In genomic region chr4:53323195-53323594, GRCm38 (mm10) we compare ENCODE assay signal across 17 mouse cellular contexts.
DNase-seq lines count a peak whose midpoint lies in the region; ATAC-seq lines count a peak whose summit lies in the region.
"Had no signal": no experiment of that assay in that cellular context is flagged by ENCODE, and none has a peak within 500 bp of the region (broad histone marks: within the 10 kb centered on the region; RNA-seq: fewer than 3 reads in every experiment).

No protein-coding gene starts in this region.

- ATAC-seq in activated CD4-positive, CD25-positive, alpha-beta regulatory T cell, adult 4 months: peak; percentile 65
- ATAC-seq in neutrophil, adult 5-6 weeks (ENCODE audit: extremely low read depth, insufficient number of reproducible peaks, low FRiP score, poor library complexity, severe bottlenecking): peak; percentile 30; the same call in 1 of the 2 replicates
- ATAC-seq: forebrain, embryonic 14.5 days; intestine, embryonic 15.5 days had no signal

- DNase-seq in A20 (ENCODE audit: low read depth, low spot score): peak; percentile 32
- peak; percentile 28 for DNase-seq in CD4-positive helper T cell, adult 2 months (ENCODE audit: low read depth, low spot score)
- DNase-seq in retina, embryonic 14.5 days (ENCODE audit: low spot score): no peak
- no peak for DNase-seq in cerebellum, adult 9-10 months
- DNase-seq in ovary, postnatal 36 days (ENCODE audit: low spot score): no peak
- DNase-seq: adrenal gland, postnatal 14 days; B cell, adult 2 months; cerebellum, adult 11-12 months; cerebellum, adult 9-11 months; cerebellum, postnatal 36 days; gastrocnemius, postnatal 36 days; heart, adult 18-20 months; heart, postnatal 10 days had no signal

Comparison
In these comparisons a context has a peak if more than half of its experiments do, and no peak if none do; other contexts are left out.
1. DNase-seq: peak in A20 (single experiment) and CD4-positive helper T cell, adult 2 months (single experiment); none in retina, embryonic 14.5 days (single experiment), cerebellum, adult 9-10 months (single experiment) and ovary, postnatal 36 days (single experiment).